Mouse (Mus musculus): ENCODE data around the gene Mettl2. TPM values are rescaled to one million over a fixed set of nuclear protein-coding genes. Genes with fewer than 3 reads are reported as not detected.
"Not testable (repeated sequence)": the region's sequence is repeated elsewhere in the genome, so short reads cannot be mapped to it uniquely, and the experiment has no call there.

Mettl2 gene
- polyA plus RNA-seq, 1 experiment from 2014 or later = 14.9 TPM

- H3K9ac ChIP-seq (replicated peaks; ENCODE audit: low read depth) = peak overlapping the region; percentile 58
- peak; percentile 14 for ATAC-seq
- WGBS = under 1% methylated on average over 43 of the region's 49 CpGs
- peak overlapping the region; percentile 70 for H3K4me3 ChIP-seq (ENCODE audit: low read depth, low read length)
- no peak for DNase-seq (ENCODE audit: low spot score)
- peaks cover 11% of the 10 kb centered on the region; the same call in 1 of the 2 replicates for H3K4me1 ChIP-seq (ENCODE audit: insufficient read depth, low read depth, low read length)
- peak overlapping the region; percentile 93 for H3K4me2 ChIP-seq (replicated peaks; ENCODE audit: low read depth, low read length)
- no peak overlapping the region for H3K27ac ChIP-seq (ENCODE audit: low read length)
- TF ChIP-seq CTCF (IDR thresholded peaks at IDR 0.05) (no peak), EP300 (IDR thresholded peaks at IDR 0.05) (no peak)
- H3K27me3 ChIP-seq (replicated peaks; ENCODE audit: insufficient read depth, low read length) = no peaks in the 10 kb centered on the region
- H3K36me3 ChIP-seq (ENCODE audit: insufficient read depth, low read length) = peaks cover 8% of the 10 kb centered on the region; the same call in 1 of the 2 replicates
- no peaks in the 10 kb centered on the region for H3K9me3 ChIP-seq (ENCODE audit: low read length)
Measured at GRCm38 (mm10) chr11:105126520-105127029, 350 bp downstream of the Mettl2 start.

GRCm38 (mm10) chr11:105135692-105136091 lies 9.5 kb downstream of the Mettl2 start:
- DNase-seq (ENCODE audit: low spot score) (no peak), ATAC-seq (no peak)
- WGBS = 88% methylated on average over 7 of the region's 7 CpGs
- Histone ChIP-seq H3K4me2 (replicated peaks; ENCODE audit: low read depth, low read length) (no peak overlapping the region), H3K36me3 (ENCODE audit: insufficient read depth, low read length) (peaks cover 42% of the 10 kb centered on the region), H3K9me3 (ENCODE audit: low read length) (no peaks in the 10 kb centered on the region), H3K4me3 (ENCODE audit: low read depth, low read length) (no peak overlapping the region), H3K27ac (ENCODE audit: low read length) (no peak overlapping the region), H3K9ac (replicated peaks; ENCODE audit: low read depth) (no peak overlapping the region), H3K27me3 (replicated peaks; ENCODE audit: insufficient read depth, low read length) (no peaks in the 10 kb centered on the region), H3K4me1 (ENCODE audit: insufficient read depth, low read depth, low read length) (no peaks in the 10 kb centered on the region)
- TF ChIP-seq CTCF (IDR thresholded peaks at IDR 0.05) (no peak), EP300 (IDR thresholded peaks at IDR 0.05) (no peak)

- H3K4me2 ChIP-seq (replicated peaks; ENCODE audit: low read depth, low read length); H3K27ac ChIP-seq (ENCODE audit: low read length); ATAC-seq; H3K27me3 ChIP-seq (replicated peaks; ENCODE audit: insufficient read depth, low read length); H3K9me3 ChIP-seq (ENCODE audit: low read length); DNase-seq (ENCODE audit: low spot score); H3K4me1 ChIP-seq (ENCODE audit: insufficient read depth, low read depth, low read length); H3K9ac ChIP-seq (replicated peaks; ENCODE audit: low read depth); H3K4me3 ChIP-seq (ENCODE audit: low read depth, low read length): not testable (repeated sequence)
- WGBS = 90% methylated on average over 2 of the region's 2 CpGs
- peaks cover 34% of the 10 kb centered on the region for H3K36me3 ChIP-seq (ENCODE audit: insufficient read depth, low read length)
Measured at GRCm38 (mm10) chr11:105137255-105137654, 11.0 kb downstream of the Mettl2 start.

- not testable (repeated sequence) for H3K9me3 ChIP-seq (ENCODE audit: low read length); H3K27me3 ChIP-seq (replicated peaks; ENCODE audit: insufficient read depth, low read length); H3K4me3 ChIP-seq (ENCODE audit: low read depth, low read length); H3K4me1 ChIP-seq (ENCODE audit: insufficient read depth, low read depth, low read length); H3K27ac ChIP-seq (ENCODE audit: low read length); H3K4me2 ChIP-seq (replicated peaks; ENCODE audit: low read depth, low read length); ATAC-seq; DNase-seq (ENCODE audit: low spot score); H3K9ac ChIP-seq (replicated peaks; ENCODE audit: low read depth)
- 94% methylated on average over 7 of the region's 8 CpGs for WGBS
- peaks cover 15% of the 10 kb centered on the region; the same call in 1 of the 2 replicates for H3K36me3 ChIP-seq (ENCODE audit: insufficient read depth, low read length)
Measured at GRCm38 (mm10) chr11:105140512-105140911, 14.3 kb downstream of the Mettl2 start.

GRCm38 (mm10) chr11:105141115-105141514 lies 14.9 kb downstream of the Mettl2 start:
- no peak overlapping the region for H3K4me3 ChIP-seq (ENCODE audit: low read depth, low read length)
- no peaks in the 10 kb centered on the region for H3K9me3 ChIP-seq (ENCODE audit: low read length)
- H3K4me1 ChIP-seq (ENCODE audit: insufficient read depth, low read depth, low read length) = no peaks in the 10 kb centered on the region
- ATAC-seq = no peak
- no peak for DNase-seq (ENCODE audit: low spot score)
- no peak overlapping the region for H3K9ac ChIP-seq (replicated peaks; ENCODE audit: low read depth)
- no peak for TF ChIP-seq CTCF (IDR thresholded peaks at IDR 0.05)
- no peak for TF ChIP-seq EP300 (IDR thresholded peaks at IDR 0.05)
- H3K27ac ChIP-seq (ENCODE audit: low read length) = no peak overlapping the region
- 94% methylated on average over 5 of the region's 5 CpGs for WGBS
- H3K27me3 ChIP-seq (replicated peaks; ENCODE audit: insufficient read depth, low read length) = no peaks in the 10 kb centered on the region
- H3K36me3 ChIP-seq (ENCODE audit: insufficient read depth, low read length) = peaks cover 12% of the 10 kb centered on the region; the same call in 1 of the 2 replicates
- H3K4me2 ChIP-seq (replicated peaks; ENCODE audit: low read depth, low read length) = no peak overlapping the region

GRCm38 (mm10) chr11:105143564-105143963 lies 17.3 kb downstream of the Mettl2 start:
- DNase-seq (ENCODE audit: low spot score) (no peak), ATAC-seq (no peak)
- peaks cover 12% of the 10 kb centered on the region; the same call in 1 of the 2 replicates for H3K36me3 ChIP-seq (ENCODE audit: insufficient read depth, low read length)
- H3K9ac ChIP-seq (replicated peaks; ENCODE audit: low read depth) = no peak overlapping the region
- H3K9me3 ChIP-seq (ENCODE audit: low read length) = no peaks in the 10 kb centered on the region
- no peaks in the 10 kb centered on the region for H3K4me1 ChIP-seq (ENCODE audit: insufficient read depth, low read depth, low read length)
- no peaks in the 10 kb centered on the region for H3K27me3 ChIP-seq (replicated peaks; ENCODE audit: insufficient read depth, low read length)
- no peak overlapping the region for H3K4me3 ChIP-seq (ENCODE audit: low read depth, low read length)
- no peak for TF ChIP-seq CTCF (IDR thresholded peaks at IDR 0.05)
- no peak overlapping the region for H3K27ac ChIP-seq (ENCODE audit: low read length)
- no peak overlapping the region for H3K4me2 ChIP-seq (replicated peaks; ENCODE audit: low read depth, low read length)

- no peak overlapping the region for H3K27ac ChIP-seq (ENCODE audit: low read length)
- no peak for TF ChIP-seq CTCF (IDR thresholded peaks at IDR 0.05)
- no peak for TF ChIP-seq EP300 (IDR thresholded peaks at IDR 0.05)
- H3K36me3 ChIP-seq (ENCODE audit: insufficient read depth, low read length) = peaks cover 12% of the 10 kb centered on the region; the same call in 1 of the 2 replicates
- H3K27me3 ChIP-seq (replicated peaks; ENCODE audit: insufficient read depth, low read length) = no peaks in the 10 kb centered on the region
- no peaks in the 10 kb centered on the region for H3K4me1 ChIP-seq (ENCODE audit: insufficient read depth, low read depth, low read length)
- H3K4me2 ChIP-seq (replicated peaks; ENCODE audit: low read depth, low read length) = no peak overlapping the region
- no peak for ATAC-seq
- WGBS = 69% methylated on average over 3 of the region's 3 CpGs
- no peak overlapping the region for H3K4me3 ChIP-seq (ENCODE audit: low read depth, low read length)
- H3K9me3 ChIP-seq (ENCODE audit: low read length) = no peaks in the 10 kb centered on the region
- no peak for DNase-seq (ENCODE audit: low spot score)
- H3K9ac ChIP-seq (replicated peaks; ENCODE audit: low read depth) = no peak overlapping the region
Measured at GRCm38 (mm10) chr11:105144084-105144483, 17.9 kb downstream of the Mettl2 start.
